Mouse (Mus musculus): Measurements from ENCODE around the gene Itsn1.

- TF ChIP-seq CTCF (IDR thresholded peaks at IDR 0.05; ENCODE audit: low read depth) (no peak), EP300 (IDR thresholded peaks at IDR 0.05; ENCODE audit: low read depth) (no peak)
These were observed 5.7 kb downstream of the Itsn1 start for GRCm38 (mm10) chr16:91734771-91735170.

Data from heart, postnatal 0 days (tissue).